Mouse (Mus musculus): ENCODE data around the gene Tesc. TPM values are rescaled to one million over a fixed set of nuclear protein-coding genes. Genes with fewer than 3 reads are reported as not detected.

Gene Tesc
- polyA plus RNA-seq, 1 experiment = 2.7 TPM

DNA sequence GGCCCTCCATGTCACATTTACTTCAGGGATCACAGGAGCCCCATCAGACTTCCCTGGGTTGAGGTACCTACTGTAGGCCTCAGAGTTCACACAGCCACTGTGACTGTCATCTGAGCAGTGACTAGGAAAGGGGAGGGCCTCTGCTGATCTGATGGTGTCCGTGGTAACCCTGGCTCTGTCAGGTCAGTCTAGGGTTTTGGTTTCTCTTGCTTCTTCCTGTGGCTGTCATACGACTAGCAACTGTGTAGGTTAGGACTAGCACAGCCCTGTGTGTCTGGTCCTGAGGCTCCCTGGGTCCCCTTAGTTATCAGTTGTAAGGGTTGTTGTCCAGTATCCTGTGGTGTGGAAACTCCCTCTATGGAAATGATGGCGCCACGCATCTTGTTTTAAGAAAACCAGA lies 23.2 kb downstream of the Tesc start:
- Histone ChIP-seq H3K36me3 (ENCODE audit: control insufficient read depth, insufficient read depth, low read length) (no peaks in the 10 kb centered on the region), H3K27ac (ENCODE audit: control insufficient read depth, insufficient read depth, low read depth, low read length) (no peak overlapping the region), H3K4me1 (ENCODE audit: control insufficient read depth, insufficient read depth, low read length) (no peaks in the 10 kb centered on the region), H3K4me3 (ENCODE audit: control insufficient read depth, low read depth, low read length) (no peak overlapping the region), H3K27me3 (ENCODE audit: control insufficient read depth, insufficient read depth, low read length) (no peaks in the 10 kb centered on the region)
- TF ChIP-seq POLR2A (IDR thresholded peaks at IDR 0.05; ENCODE audit: control insufficient read depth, low read depth, low read length) = no peak
- no peak for TF ChIP-seq CTCF (IDR thresholded peaks at IDR 0.05; ENCODE audit: control insufficient read depth, insufficient read depth, insufficient replicate concordance, low read depth, low read length)

DNA sequence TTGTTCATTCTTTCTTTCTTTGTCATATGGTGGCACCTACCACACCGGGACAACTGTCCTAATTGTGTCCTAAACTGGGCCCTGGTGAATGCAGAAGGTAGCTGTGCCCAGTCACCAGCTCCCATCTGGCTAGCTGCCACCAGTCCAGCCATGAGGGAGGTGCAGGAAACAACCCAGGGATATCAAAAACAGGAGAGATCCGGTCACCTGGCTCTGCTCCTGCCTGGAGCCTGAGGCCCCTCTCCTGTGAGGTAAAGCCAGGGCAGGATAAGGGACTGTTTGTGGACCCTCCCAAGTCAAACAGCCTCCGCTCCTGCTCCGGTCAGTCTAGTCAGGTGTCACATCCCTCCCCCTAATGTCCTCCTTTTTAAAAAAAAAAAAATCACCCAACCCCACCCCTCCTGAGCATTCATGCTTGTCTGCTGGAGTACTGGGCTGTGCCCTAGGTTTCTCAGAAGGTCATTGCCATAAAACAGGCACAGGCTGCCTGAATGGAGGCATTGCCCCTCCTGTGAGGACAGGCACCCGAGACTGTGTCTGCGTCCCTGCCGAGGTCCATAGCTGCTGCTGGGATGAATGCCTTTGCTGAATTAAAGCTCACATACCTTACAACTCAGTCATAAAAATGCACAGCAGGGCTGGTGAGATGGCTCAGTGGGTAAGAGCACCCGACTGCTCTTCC lies 24.6 kb downstream of the Tesc start:
- Histone ChIP-seq H3K4me1 (ENCODE audit: control insufficient read depth, insufficient read depth, low read length) (no peaks in the 10 kb centered on the region), H3K4me3 (ENCODE audit: control insufficient read depth, low read depth, low read length) (no peak overlapping the region), H3K27ac (ENCODE audit: control insufficient read depth, insufficient read depth, low read depth, low read length) (no peak overlapping the region), H3K36me3 (ENCODE audit: control insufficient read depth, insufficient read depth, low read length) (no peaks in the 10 kb centered on the region), H3K27me3 (ENCODE audit: control insufficient read depth, insufficient read depth, low read length) (no peaks in the 10 kb centered on the region)
- no peak for TF ChIP-seq POLR2A (IDR thresholded peaks at IDR 0.05; ENCODE audit: control insufficient read depth, low read depth, low read length)
- no peak for TF ChIP-seq CTCF (IDR thresholded peaks at IDR 0.05; ENCODE audit: control insufficient read depth, insufficient read depth, insufficient replicate concordance, low read depth, low read length)

- Histone ChIP-seq H3K27me3 (ENCODE audit: control insufficient read depth, insufficient read depth, low read length) (no peaks in the 10 kb centered on the region), H3K4me1 (ENCODE audit: control insufficient read depth, insufficient read depth, low read length) (no peaks in the 10 kb centered on the region), H3K36me3 (ENCODE audit: control insufficient read depth, insufficient read depth, low read length) (no peaks in the 10 kb centered on the region), H3K27ac (ENCODE audit: control insufficient read depth, insufficient read depth, low read depth, low read length) (no peak overlapping the region), H3K4me3 (ENCODE audit: control insufficient read depth, low read depth, low read length) (no peak overlapping the region)
- no peak for TF ChIP-seq POLR2A (IDR thresholded peaks at IDR 0.05; ENCODE audit: control insufficient read depth, low read depth, low read length)
- TF ChIP-seq CTCF (IDR thresholded peaks at IDR 0.05; ENCODE audit: control insufficient read depth, insufficient read depth, insufficient replicate concordance, low read depth, low read length) = no peak
These were observed 25.7 kb downstream of the Tesc start for GRCm38 (mm10) chr5:118053205-118053604.

- TF ChIP-seq POLR2A (IDR thresholded peaks at IDR 0.05; ENCODE audit: control insufficient read depth, low read depth, low read length) (no peak), CTCF (IDR thresholded peaks at IDR 0.05; ENCODE audit: control insufficient read depth, insufficient read depth, insufficient replicate concordance, low read depth, low read length) (no peak)
- no peaks in the 10 kb centered on the region for H3K27me3 ChIP-seq (ENCODE audit: control insufficient read depth, insufficient read depth, low read length)
These were observed 30.1 kb downstream of the Tesc start for GRCm38 (mm10) chr5:118057508-118058111.

GRCm38 (mm10) chr5:118058858-118059257 lies 31.3 kb downstream of the Tesc start:
- no peaks in the 10 kb centered on the region for H3K27me3 ChIP-seq (ENCODE audit: control insufficient read depth, insufficient read depth, low read length)
- no peak overlapping the region for H3K4me3 ChIP-seq (ENCODE audit: control insufficient read depth, low read depth, low read length)
- no peak overlapping the region for H3K27ac ChIP-seq (ENCODE audit: control insufficient read depth, insufficient read depth, low read depth, low read length)
- no peaks in the 10 kb centered on the region for H3K36me3 ChIP-seq (ENCODE audit: control insufficient read depth, insufficient read depth, low read length)
- TF ChIP-seq POLR2A (IDR thresholded peaks at IDR 0.05; ENCODE audit: control insufficient read depth, low read depth, low read length) = no peak
- no peak for TF ChIP-seq CTCF (IDR thresholded peaks at IDR 0.05; ENCODE audit: control insufficient read depth, insufficient read depth, insufficient replicate concordance, low read depth, low read length)
- no peaks in the 10 kb centered on the region for H3K4me1 ChIP-seq (ENCODE audit: control insufficient read depth, insufficient read depth, low read length)

More at GRCm38 (mm10) chr5:118057508-118058111, 30.1 kb downstream of the Tesc start:
- Histone ChIP-seq H3K4me1 (ENCODE audit: control insufficient read depth, insufficient read depth, low read length) (no peaks in the 10 kb centered on the region), H3K27ac (ENCODE audit: control insufficient read depth, insufficient read depth, low read depth, low read length) (no peak overlapping the region), H3K4me3 (ENCODE audit: control insufficient read depth, low read depth, low read length) (no peak overlapping the region), H3K36me3 (ENCODE audit: control insufficient read depth, insufficient read depth, low read length) (no peaks in the 10 kb centered on the region)

- no peak for TF ChIP-seq CTCF (IDR thresholded peaks at IDR 0.05; ENCODE audit: control insufficient read depth, insufficient read depth, insufficient replicate concordance, low read depth, low read length)
- no peak for TF ChIP-seq POLR2A (IDR thresholded peaks at IDR 0.05; ENCODE audit: control insufficient read depth, low read depth, low read length)
- Histone ChIP-seq H3K27me3 (ENCODE audit: control insufficient read depth, insufficient read depth, low read length) (no peaks in the 10 kb centered on the region), H3K4me3 (ENCODE audit: control insufficient read depth, low read depth, low read length) (no peak overlapping the region), H3K4me1 (ENCODE audit: control insufficient read depth, insufficient read depth, low read length) (no peaks in the 10 kb centered on the region), H3K36me3 (ENCODE audit: control insufficient read depth, insufficient read depth, low read length) (no peaks in the 10 kb centered on the region), H3K27ac (ENCODE audit: control insufficient read depth, insufficient read depth, low read depth, low read length) (no peak overlapping the region)
These were observed 32.1 kb downstream of the Tesc start for GRCm38 (mm10) chr5:118059646-118060045.

GRCm38 (mm10) chr5:118061391-118061790 lies 33.8 kb downstream of the Tesc start:
- Histone ChIP-seq H3K36me3 (ENCODE audit: control insufficient read depth, insufficient read depth, low read length) (no peaks in the 10 kb centered on the region), H3K4me3 (ENCODE audit: control insufficient read depth, low read depth, low read length) (no peak overlapping the region), H3K27me3 (ENCODE audit: control insufficient read depth, insufficient read depth, low read length) (no peaks in the 10 kb centered on the region), H3K4me1 (ENCODE audit: control insufficient read depth, insufficient read depth, low read length) (no peaks in the 10 kb centered on the region), H3K27ac (ENCODE audit: control insufficient read depth, insufficient read depth, low read depth, low read length) (no peak overlapping the region)
- no peak for TF ChIP-seq CTCF (IDR thresholded peaks at IDR 0.05; ENCODE audit: control insufficient read depth, insufficient read depth, insufficient replicate concordance, low read depth, low read length)

All from testis, adult 2 months (tissue).